Mouse (Mus musculus) inflammation-experienced regulatory T-cells, adult 6 months (primary cell): Measurements from ENCODE around the gene Gm10840. TPM values are rescaled to one million over a fixed set of nuclear protein-coding genes. Genes with fewer than 3 reads are reported as not detected.
"Not testable (repeated sequence)": the region's sequence is repeated elsewhere in the genome, so short reads cannot be mapped to it uniquely, and the experiment has no call there.

Experiments used
- ATAC-seq: one replicate; pipeline ENCODE4 v1.8.0; 2017
- polyA plus RNA-seq, 3 experiments: library from polyadenylated mRNA; unstranded; fragments of 100-300 nt; shearing (Covaris generic); gene quantifications; one replicate each; pipeline ENCODE4 v1.2.1; 2017

The Gm10840 gene
- polyA plus RNA-seq, 3 experiments from 2014 or later = not detected

- not testable (repeated sequence) for ATAC-seq
Measured at GRCm38 (mm10) chr11:106199997-106200396, 39.3 kb downstream of the Gm10840 start.

- ATAC-seq = peak; percentile 60
Measured at GRCm38 (mm10) chr11:106200756-106201155, 40.1 kb downstream of the Gm10840 start.

GRCm38 (mm10) chr11:106201337-106202122 is 40.9 kb downstream of the Gm10840 start:
- peak; percentile 55 for ATAC-seq

- peak; percentile 69 for ATAC-seq
Measured at GRCm38 (mm10) chr11:106202123-106202465, 41.4 kb downstream of the Gm10840 start, which contains the start of gene Strada. TSS of gene Strada (minus strand) at chr11:106202168.

Other genes starting within 250 kb of the Gm10840 start
- 1 to 10 TPM in 2 of 3 experiments, under 1 TPM in 1; 0.34 to 1.8 (median 1.3) TPM for gene Cyb561, start 207.5 kb upstream of the Gm10840 start, polyA plus RNA-seq
- gene Ace, start 192.9 kb upstream of the Gm10840 start, polyA plus RNA-seq = not detected
- gene Ace3, start 166.2 kb upstream of the Gm10840 start, polyA plus RNA-seq = not detected
- under 1 TPM in 1 of 3 experiments, not detected in 2; 0.16 TPM for gene Kcnh6, start 152.7 kb upstream of the Gm10840 start, polyA plus RNA-seq
- gene Dcaf7, start 124.0 kb upstream of the Gm10840 start, polyA plus RNA-seq = 10 to 100 TPM; 18.5 to 25.5 (median 22.3) TPM
- 10 to 100 TPM in 2 of 3 experiments, 1 to 10 TPM in 1; 7.7 to 14.5 (median 13.3) TPM for gene Taco1, start 94.8 kb upstream of the Gm10840 start, polyA plus RNA-seq
- 10 to 100 TPM; 11.5 to 33.4 (median 33.3) TPM for gene Map3k3, start 76.2 kb upstream of the Gm10840 start, polyA plus RNA-seq
- gene Limd2, start within 50 bp of the Gm10840 start, polyA plus RNA-seq = 100 to 1,000 TPM; 535 to 666 (median 652) TPM
- gene Strada, start 41.3 kb downstream of the Gm10840 start, polyA plus RNA-seq = 10 to 100 TPM; 28.1 to 45.4 (median 37.4) TPM
- gene Ccdc47, start 55.5 kb downstream of the Gm10840 start, polyA plus RNA-seq = 10 to 100 TPM; 77.0 to 93.9 (median 77.0) TPM
- 10 to 100 TPM; 55.6 to 92.5 (median 83.3) TPM for gene Ddx42, start 56.1 kb downstream of the Gm10840 start, polyA plus RNA-seq
- gene Ftsj3, start 95.2 kb downstream of the Gm10840 start, polyA plus RNA-seq = 10 to 100 TPM; 31.7 to 66.8 (median 55.9) TPM
- 100 to 1,000 TPM; 145 to 157 (median 154) TPM for gene Psmc5, start 95.3 kb downstream of the Gm10840 start, polyA plus RNA-seq
- 10 to 100 TPM; 16.2 to 24.9 (median 23.1) TPM for gene Smarcd2, start 112.1 kb downstream of the Gm10840 start, polyA plus RNA-seq
- gene Tcam1, start 115.8 kb downstream of the Gm10840 start, polyA plus RNA-seq = under 1 TPM in 2 of 3 experiments, not detected in 1; 0.09 to 0.14 TPM
- not detected for gene Gh, start 141.0 kb downstream of the Gm10840 start, polyA plus RNA-seq
- 10 to 100 TPM; 29.4 to 76.0 (median 49.1) TPM for gene Cd79b, start 153.9 kb downstream of the Gm10840 start, polyA plus RNA-seq
- under 1 TPM in 1 of 3 experiments, not detected in 2; 0.08 TPM for gene Scn4a, start 192.4 kb downstream of the Gm10840 start, polyA plus RNA-seq
- gene Prr29, start 204.6 kb downstream of the Gm10840 start, polyA plus RNA-seq = 1 to 10 TPM in 2 of 3 experiments, under 1 TPM in 1; 0.87 to 2.5 (median 2.3) TPM
- gene Icam2, start 227.2 kb downstream of the Gm10840 start, polyA plus RNA-seq = 100 to 1,000 TPM in 2 of 3 experiments, 10 to 100 TPM in 1; 91.8 to 131 (median 125) TPM